Mouse (Mus musculus): ENCODE measurements around the gene Heatr6.

Gene Heatr6

DNA sequence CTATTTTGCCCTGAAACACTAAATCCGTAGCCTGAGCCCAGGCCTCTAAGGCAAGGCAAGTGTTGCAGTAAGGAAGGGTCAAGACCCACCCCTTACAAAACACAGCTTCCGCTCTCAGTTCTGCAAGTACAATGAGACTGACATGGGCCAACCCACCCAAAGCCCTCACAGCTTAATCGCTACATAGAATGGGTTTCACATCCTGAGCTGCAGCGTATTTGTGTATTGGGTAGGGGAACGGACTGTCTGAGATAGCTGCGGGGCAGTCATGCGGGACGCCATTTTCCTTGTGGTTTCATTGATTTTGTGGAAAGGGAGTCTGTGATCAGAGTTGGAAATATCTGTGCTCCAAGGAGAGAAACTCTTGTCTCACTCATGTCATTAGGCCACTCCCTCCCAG, 56.9 kb downstream of the Heatr6 start:
- no peak for DNase-seq

DNA sequence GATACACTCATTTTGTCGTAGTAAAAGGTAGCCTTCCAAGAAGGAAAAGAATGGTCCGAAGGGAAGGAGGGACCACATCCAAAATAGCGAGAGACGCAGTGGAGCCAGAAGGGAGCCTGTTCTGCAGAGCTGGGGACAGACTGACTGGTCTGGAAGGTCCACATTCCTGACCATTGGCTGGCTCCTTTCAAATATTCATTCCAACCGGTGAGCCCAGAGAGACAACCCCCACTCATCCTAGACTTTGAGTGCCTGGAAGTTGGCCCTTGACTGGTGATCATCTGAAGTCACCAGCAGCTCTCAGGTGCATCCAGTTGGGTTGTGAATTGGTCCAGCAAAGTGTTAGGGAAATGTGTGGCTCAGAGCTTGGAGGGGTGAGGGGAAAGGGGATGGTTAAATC, 61.7 kb downstream of the Heatr6 start:
- no peak for DNase-seq

DNA sequence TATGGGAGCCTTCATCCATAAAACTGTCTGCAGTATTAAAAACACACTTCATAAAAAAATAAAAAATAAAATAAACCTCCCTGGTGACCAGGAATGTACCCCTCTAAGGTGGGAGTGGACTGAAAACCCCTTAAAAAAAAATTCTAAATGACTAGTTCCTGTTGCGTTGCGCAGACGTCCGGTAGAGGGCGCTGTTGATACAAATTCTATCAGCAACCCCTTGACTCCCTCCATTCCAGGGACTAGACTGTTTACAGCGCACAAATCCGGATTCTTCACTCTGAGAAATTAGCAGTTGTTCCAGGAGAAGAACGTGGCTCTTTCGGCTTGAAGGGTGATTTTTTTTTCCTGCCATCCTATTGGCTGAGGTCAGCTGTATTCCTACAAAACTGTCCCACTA, 62.1 kb downstream of the Heatr6 start:
- peak; percentile 45 for DNase-seq

DNA sequence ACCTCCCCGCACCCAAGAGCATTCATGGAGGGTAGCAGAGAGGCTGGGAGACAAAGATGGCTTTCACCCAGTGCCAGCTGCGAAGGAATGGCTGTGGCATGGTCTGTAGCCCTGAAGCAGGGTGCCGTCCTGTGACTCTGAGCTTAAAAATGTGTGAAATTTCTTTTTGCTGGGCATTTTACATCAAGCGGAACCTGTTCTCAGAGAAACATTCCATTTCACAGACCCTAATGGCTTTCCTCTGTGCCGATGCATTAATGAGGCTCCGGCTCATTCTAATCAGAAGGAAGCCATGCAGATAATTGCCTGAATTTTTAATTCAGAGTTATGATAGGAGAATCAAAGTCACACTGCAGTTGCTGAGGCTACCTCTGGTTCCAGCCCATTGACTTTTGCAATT, 63.6 kb downstream of the Heatr6 start:
- DNase-seq: no peak

DNA sequence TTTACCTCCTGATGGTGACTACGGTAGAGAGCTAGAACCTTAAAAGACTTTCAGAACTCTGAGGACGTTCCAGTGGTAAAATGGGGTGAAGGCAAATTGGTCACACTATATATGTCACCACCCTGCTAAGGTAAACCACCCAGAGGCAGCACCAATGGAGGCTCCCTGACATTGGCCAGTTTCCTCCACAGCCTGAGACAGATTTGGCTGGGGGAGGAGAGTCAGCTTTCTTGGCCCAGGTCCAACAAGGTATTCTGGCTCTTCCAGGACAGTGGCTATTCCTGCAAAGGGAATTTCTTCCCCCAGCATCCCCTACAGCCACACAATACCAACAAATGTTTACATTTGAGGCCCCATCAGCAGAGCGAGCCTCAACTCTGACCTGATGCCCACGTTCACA, 64.5 kb downstream of the Heatr6 start:
- DNase-seq: no peak

DNA sequence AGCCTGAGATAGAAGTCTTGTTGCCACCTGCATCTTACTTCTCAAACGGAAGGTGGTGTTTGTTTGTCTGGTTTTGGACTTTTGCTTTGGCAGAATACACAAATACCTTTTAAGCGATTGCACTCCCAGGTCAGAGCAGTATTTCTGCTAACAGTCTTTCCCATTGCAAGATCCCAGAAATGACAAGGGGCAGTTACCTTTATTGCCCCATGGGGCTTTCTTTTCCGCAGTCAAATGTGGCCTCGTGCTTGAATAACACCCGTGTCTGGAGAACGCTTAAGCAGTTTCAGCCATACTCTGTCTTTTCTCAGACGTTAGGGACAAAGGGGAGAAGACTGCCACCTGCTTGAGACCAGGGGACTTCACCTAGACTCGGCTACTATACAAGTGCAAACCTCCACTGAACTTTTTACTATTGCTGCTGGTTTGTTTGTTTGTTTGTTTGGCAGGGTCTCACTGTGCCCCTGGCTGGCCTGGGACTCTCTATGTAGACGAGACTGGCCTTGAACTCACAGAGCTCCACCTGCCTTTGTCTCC, 65.2 kb downstream of the Heatr6 start:
- no peak for DNase-seq

DNA sequence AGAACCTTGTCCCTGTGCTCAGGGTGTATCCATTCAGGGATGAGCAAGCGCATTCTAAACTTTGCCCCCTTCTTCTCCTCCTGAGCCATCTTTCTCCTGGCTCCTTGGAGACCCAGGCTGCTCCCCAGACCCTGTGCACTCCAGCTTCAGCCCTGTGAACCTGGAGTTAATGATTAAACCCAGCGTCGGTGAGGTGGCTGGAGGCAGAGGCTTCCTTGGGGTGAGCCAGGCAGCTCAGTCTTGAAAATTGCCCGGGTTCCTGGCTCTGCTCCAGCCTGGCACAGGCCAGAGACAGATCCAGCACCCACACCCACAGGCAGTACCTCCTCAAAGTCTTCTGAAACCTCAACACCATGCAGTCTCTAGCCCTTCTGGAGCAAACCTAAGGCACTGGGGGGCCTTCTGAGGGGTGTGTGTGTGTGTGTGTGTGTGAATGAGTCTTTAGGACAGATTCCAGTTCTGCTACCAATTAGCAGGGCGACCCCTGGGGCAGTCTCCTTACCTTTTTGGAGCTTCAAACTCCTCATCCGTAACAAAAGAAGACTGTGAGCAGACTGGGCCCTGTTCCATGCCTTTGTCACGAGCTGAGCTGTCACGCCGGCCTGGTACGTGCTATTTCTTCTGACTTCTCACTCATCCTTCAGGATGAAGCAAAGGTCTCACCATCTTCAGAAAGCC, 66.4 kb downstream of the Heatr6 start:
- DNase-seq: no peak

DNA sequence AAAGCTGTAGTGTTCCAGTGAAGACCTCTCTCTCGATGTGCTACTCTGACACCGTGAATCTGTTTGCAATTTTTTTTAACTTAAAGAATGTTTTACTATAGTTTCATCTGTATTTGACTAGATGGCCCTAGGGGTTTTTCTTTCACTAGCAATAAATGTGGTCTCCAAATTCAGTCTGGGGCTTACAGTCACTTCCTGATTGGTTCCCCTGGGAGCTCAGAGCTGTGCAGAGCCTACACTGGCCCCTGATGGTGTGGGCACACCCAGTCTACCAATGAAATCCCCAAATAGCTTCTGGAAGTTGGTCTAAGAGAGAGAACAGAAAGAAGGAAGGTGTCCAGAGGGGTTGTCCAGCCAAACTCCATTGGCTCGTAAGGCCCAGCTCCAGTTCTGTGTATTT, 72.6 kb downstream of the Heatr6 start:
- DNase-seq: no peak

DNA sequence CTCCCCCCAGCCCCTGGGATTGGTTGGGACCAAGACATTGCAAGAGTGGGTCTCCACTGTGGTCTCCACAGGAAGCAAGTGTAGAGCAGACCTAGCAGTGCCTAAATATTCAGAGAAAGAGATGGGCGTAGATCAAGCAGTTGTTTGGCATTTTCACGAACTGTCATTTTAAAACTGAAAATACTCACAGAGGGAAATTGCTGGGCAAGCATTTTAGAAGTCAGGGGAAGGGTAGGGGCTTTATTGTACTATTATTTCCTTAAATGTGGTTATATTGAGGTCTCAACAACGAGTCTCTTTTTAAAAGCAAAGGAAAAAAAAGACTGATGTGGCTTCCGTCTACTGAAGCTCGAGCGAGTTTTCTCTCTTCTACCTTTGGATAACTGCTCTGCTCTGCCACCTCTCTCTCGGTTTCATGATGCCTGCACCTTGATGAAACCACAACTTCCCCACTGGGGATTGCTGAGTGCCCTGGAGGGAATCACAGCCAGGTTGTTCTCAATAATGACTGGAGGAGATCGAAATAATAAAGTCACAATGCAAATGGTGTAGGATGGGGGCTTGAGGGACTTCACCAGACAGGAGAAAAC, 75.2 kb downstream of the Heatr6 start:
- no peak for DNase-seq

DNA sequence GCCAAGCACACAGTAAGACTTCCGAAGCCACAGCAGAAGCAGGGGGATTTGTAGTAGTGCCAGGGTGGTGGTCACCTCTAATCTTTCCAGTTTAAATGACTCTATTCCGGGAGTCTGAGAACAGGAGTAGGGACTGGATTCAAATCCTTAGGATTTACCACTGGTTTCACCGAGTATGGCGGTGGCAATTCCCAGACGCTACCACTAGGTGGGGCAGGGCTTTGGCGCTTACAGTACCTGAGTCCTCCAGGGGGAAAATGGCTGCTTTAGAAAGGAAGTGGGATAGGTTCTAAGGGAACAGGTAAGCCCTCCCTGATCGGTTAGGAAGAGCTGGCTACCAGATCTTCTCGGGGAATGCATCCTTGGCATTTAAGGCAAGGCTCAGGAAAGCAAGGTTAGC, 78.9 kb downstream of the Heatr6 start:
- DNase-seq: peak; percentile 9
